Mouse (Mus musculus) skeletal muscle tissue, adult 2 months (tissue): Measurements from ENCODE around the gene Sorcs3.

Experiments used
- DNase-seq: peaks from one replicate; pipeline ENCODE4 v3.0.0-alpha.2; 2012; ENCODE audit warnings: low read depth, low spot score

Gene Sorcs3

DNA sequence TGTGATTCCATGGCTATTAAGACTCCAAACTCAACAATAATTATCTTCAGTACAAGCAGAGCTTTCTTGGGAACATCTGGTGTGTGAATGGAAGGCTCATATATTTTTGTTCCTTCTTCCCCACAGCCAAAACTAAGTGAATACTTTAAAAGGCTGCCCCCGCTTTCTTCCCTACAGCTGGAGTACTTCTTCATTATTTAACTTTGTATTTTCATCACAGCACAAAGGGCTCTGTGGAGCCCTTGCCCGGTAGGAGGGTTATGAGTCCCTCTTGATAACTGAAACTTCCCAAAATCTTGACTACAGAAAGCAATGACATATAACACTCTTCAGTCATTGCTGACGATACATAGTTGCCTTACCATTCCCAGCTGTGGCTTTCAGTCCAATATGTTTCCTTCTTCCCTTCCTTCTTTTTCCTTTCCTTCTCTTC lies 615.5 kb downstream of the Sorcs3 start:
- DNase-seq = no peak

DNA sequence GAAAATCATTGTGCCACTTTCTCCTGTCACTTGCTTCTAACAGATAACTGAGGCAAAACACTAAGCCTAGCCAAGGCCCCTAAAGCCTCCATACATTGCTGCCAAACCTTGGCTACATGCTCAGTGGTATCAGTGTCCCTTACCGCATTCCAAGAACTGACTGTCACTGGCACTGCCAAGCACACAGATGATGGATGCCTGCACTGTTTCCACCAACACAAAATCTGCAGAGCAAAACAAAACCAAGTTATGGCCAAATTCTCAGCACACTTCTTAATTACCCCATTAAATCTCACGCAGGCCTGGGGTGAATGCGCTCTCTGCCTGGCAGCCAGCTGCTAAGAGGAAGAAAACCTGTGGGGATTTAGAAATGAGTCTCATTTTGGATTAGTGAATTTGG lies 628.5 kb downstream of the Sorcs3 start:
- no peak for DNase-seq

DNA sequence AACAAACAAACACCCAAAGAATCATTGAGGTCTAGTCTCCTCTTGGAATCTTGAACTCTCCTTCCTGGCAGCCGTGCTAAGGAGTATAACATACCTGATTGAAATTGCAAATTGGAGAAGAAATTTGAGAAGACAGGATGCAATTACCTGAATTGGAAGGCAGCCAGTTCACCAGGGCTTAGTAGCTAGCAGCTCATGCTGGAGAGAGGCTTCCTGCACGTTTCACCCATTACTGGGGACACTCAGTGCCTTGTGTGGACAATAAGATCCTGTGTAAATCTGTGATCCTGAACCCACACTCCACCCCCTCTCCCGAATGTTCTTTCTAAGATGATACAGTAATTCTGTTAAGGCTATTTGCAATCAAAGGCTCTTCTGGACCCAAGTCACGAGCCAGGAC lies 633.6 kb downstream of the Sorcs3 start:
- no peak for DNase-seq

DNA sequence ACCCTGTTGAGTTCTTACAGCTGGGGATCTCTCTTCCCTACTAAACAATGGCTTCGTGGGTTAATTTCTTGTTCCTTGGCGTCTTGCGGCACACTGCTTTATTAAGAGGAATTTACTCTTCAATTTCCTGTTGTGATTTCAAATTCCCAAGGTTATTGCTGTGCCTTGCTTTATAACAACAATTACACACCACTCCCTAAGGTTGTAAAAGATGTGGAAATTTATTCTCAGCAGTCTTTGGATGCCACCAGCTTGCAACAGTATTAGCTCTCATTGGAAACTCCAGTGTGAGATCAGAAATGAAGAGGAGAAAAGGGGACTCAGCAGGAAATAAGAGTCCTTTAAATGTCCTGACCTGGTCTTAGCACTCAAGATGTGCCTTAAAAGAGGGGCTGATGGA lies 641.9 kb downstream of the Sorcs3 start:
- DNase-seq = no peak

DNA sequence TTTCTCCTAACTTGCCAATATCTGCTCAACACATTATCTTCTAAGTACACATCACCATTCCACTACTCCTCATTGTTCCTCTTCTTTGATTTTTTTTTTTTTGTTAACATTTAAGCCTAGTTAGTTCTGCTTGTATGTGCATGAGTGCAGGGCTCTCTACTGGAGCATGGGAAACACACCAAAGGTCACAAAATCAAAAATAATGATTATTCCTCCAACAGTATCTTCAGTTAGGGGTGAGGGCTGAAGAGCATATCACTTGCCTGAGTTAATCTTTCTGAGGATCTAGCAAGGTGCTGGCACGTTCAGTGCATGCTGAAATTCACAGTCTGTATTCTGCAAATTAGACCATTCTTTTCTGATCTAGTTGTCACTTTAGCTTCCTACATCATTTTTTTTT lies 644.6 kb downstream of the Sorcs3 start:
- DNase-seq = no peak
